In the genomic region with DNA sequence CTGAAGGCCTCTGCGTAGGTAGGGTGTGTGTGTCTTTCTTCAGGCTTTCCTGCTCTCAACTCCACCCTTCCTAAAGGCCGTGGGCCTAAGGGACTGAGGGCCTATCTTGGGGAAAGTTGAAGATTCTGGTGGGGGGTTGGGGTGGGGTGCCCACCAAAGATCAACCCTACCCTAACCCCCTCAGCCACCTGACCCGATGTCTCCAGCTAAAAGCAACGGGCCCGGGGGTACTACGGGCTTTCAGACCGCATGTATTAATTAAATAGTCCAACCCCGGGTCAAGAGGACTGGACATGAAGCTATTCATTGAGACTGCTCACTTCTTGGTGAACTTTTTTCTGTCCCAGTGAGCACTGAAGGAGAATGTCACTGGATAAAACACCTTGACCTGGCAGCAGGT, we compare ENCODE assay signal across 9 mouse cellular contexts. TPM values are rescaled to one million over a fixed set of nuclear protein-coding genes. Genes with fewer than 3 reads are reported as not detected.
DNase-seq lines count a peak whose midpoint lies in the region; ATAC-seq and TF ChIP-seq lines count a peak whose summit lies in the region.
"Had no signal": no experiment of that assay in that cellular context is flagged by ENCODE, and none has a peak within 500 bp of the region (broad histone marks: within the 10 kb centered on the region; RNA-seq: fewer than 3 reads in every experiment).

No protein-coding gene starts in this region.

- no peak for TF ChIP-seq POLR2A in lung, adult 2 months (IDR thresholded peaks at IDR 0.05; ENCODE audit: borderline replicate concordance, extremely low read depth, low read depth, low read length)

- H3K36me3 ChIP-seq in forebrain, embryonic 11.5 days (ENCODE audit: control insufficient read depth, insufficient read depth, low read length): no peaks in the 10 kb centered on the region
- H3K36me3 ChIP-seq in intestine, postnatal 0 days (ENCODE audit: control insufficient read depth, insufficient read depth): no peaks in the 10 kb centered on the region
- H3K36me3 ChIP-seq in neural tube, embryonic 13.5 days: no peaks in the 10 kb centered on the region

- no peaks in the 10 kb centered on the region for H3K27me3 ChIP-seq in forebrain, embryonic 11.5 days (ENCODE audit: control insufficient read depth, insufficient read depth, low read length)
- no peaks in the 10 kb centered on the region for H3K27me3 ChIP-seq in intestine, postnatal 0 days (replicated peaks; ENCODE audit: control insufficient read depth, insufficient read depth, low read length)
- no peaks in the 10 kb centered on the region for H3K27me3 ChIP-seq in neural tube, embryonic 13.5 days

- H3K9me3 ChIP-seq in forebrain, embryonic 11.5 days (ENCODE audit: control insufficient read depth, low read length): no peaks in the 10 kb centered on the region
- no peaks in the 10 kb centered on the region for H3K9me3 ChIP-seq in intestine, postnatal 0 days (ENCODE audit: control insufficient read depth)
- H3K9me3 ChIP-seq in neural tube, embryonic 13.5 days: no peaks in the 10 kb centered on the region

- peak overlapping the region; percentile 79 for H3K4me3 ChIP-seq in lung, adult 2 months (replicated peaks; ENCODE audit: extremely low read depth, low read depth, low read length)
- peak overlapping the region; percentile 39; the same call in 1 of the 2 replicates for H3K4me3 ChIP-seq in forebrain, embryonic 11.5 days (ENCODE audit: low read depth, low read length)
- peak overlapping the region; percentile 52 for H3K4me3 ChIP-seq in intestine, postnatal 0 days (ENCODE audit: low read depth, low read length)
- H3K4me3 ChIP-seq in neural tube, embryonic 13.5 days: peak overlapping the region; percentile 52

- peaks cover 3% of the 10 kb centered on the region; the same call in 1 of the 2 replicates for H3K4me1 ChIP-seq in lung, adult 2 months (ENCODE audit: control insufficient read depth, insufficient read depth, low read length)
- H3K4me1 ChIP-seq in forebrain, embryonic 11.5 days (replicated peaks; ENCODE audit: control insufficient read depth, insufficient read depth, low read length): peaks cover 9% of the 10 kb centered on the region; the same call in 1 of the 2 replicates
- peaks cover 19% of the 10 kb centered on the region for H3K4me1 ChIP-seq in intestine, postnatal 0 days (replicated peaks; ENCODE audit: control insufficient read depth, insufficient read depth, low read length)
- peaks cover 30% of the 10 kb centered on the region for H3K4me1 ChIP-seq in neural tube, embryonic 13.5 days (replicated peaks)

- no peak for DNase-seq in lung, adult 2 months
- no peak for DNase-seq in lung, postnatal 10 days
- DNase-seq in forebrain, embryonic 11.5 days (ENCODE audit: low spot score): no peak
- DNase-seq in layer of hippocampus, adult 18-20 months (ENCODE audit: low spot score in 2 of 2): no peak

- peak overlapping the region; percentile 78 for H3K4me2 ChIP-seq in forebrain, embryonic 11.5 days (ENCODE audit: low read depth, low read length, severe bottlenecking)
- H3K4me2 ChIP-seq in intestine, postnatal 0 days (replicated peaks; ENCODE audit: low read depth): peak overlapping the region; percentile 81
- peak overlapping the region; percentile 86 for H3K4me2 ChIP-seq in neural tube, embryonic 13.5 days

- H3K9ac ChIP-seq in forebrain, embryonic 11.5 days (ENCODE audit: low read length): peak overlapping the region; percentile 70
- no peak overlapping the region; the same call in 1 of the 2 replicates for H3K9ac ChIP-seq in intestine, postnatal 0 days (ENCODE audit: low read depth, low read length)
- peak overlapping the region; percentile 72; the same call in 1 of the 2 replicates for H3K9ac ChIP-seq in neural tube, embryonic 13.5 days

- no peak overlapping the region; the same call in 1 of the 2 replicates for H3K27ac ChIP-seq in forebrain, embryonic 11.5 days (ENCODE audit: low read depth, low read length)
- no peak overlapping the region; the same call in 1 of the 2 replicates for H3K27ac ChIP-seq in intestine, postnatal 0 days (ENCODE audit: low read depth, low read length)
- peak overlapping the region; percentile 71 for H3K27ac ChIP-seq in neural tube, embryonic 13.5 days (replicated peaks)

- TF ChIP-seq CTCF in lung, adult 2 months (IDR thresholded peaks at IDR 0.05; ENCODE audit: insufficient read depth, low read length): no peak
- no peak for TF ChIP-seq CTCF in intestine, postnatal 0 days (IDR thresholded peaks at IDR 0.05; ENCODE audit: low read depth)

- 66% methylated on average over 8 of the region's 8 CpGs for WGBS in lung, adult 2 months
- 79% methylated on average over 8 of the region's 8 CpGs for WGBS in forebrain, embryonic 11.5 days
- 81% methylated on average over 8 of the region's 8 CpGs for WGBS in intestine, postnatal 0 days
- WGBS in neural tube, embryonic 13.5 days: 76% methylated on average over 8 of the region's 8 CpGs

- no peak for ATAC-seq in forebrain, embryonic 11.5 days (replicated peaks; ENCODE audit: low FRiP score)
- no peak for ATAC-seq in intestine, postnatal 0 days
- no peak for ATAC-seq in neural tube, embryonic 13.5 days (ENCODE audit: low read depth)
- ATAC-seq in inflammation-experienced regulatory T-cells, adult 6 months: no peak
- ATAC-seq in monocyte, adult 5-6 weeks (replicated peaks; ENCODE audit: insufficient number of reproducible peaks, low FRiP score, low TSS enrichment, poor library complexity, severe bottlenecking): no peak

RNA-seq across cellular contexts. Expression of a gene that starts 9.0 kb away (rescaled TPM):
- polyA plus RNA-seq in lung, adult 2 months (2012; rRNA removed): 0.80 and 1.1 TPM in 2 replicates
- polyA plus RNA-seq in forebrain, embryonic 11.5 days (2014; fragmentation: Nextera tagmentation; extraction: Ambion mirVana): not detected in 2 replicates
- polyA plus RNA-seq in intestine, postnatal 0 days (2015; fragmentation: Nextera tagmentation; extraction: Ambion mirVana): 0.22 TPM in 1 of 2 replicates, not detected in the other
- not detected in 2 replicates for polyA plus RNA-seq in neural tube, embryonic 13.5 days (2015; fragmentation: Nextera tagmentation; extraction: Ambion mirVana)
- total RNA-seq in layer of hippocampus, adult 18-20 months (2021): not detected
- polyA plus RNA-seq in inflammation-experienced regulatory T-cells, adult 6 months (2017; shearing (Covaris generic)): not detected
- not detected in 3 replicates for total RNA-seq in monocyte, adult 5-6 weeks (2017)

RNA-seq across cellular contexts. Expression of a gene that starts 9.2 kb away (rescaled TPM):
- polyA plus RNA-seq in lung, adult 2 months (2012; rRNA removed): 0.12 TPM in 1 of 2 replicates, not detected in the other
- polyA plus RNA-seq in forebrain, embryonic 11.5 days (2014; fragmentation: Nextera tagmentation; extraction: Ambion mirVana): not detected in 2 replicates
- not detected in 2 replicates for polyA plus RNA-seq in intestine, postnatal 0 days (2015; fragmentation: Nextera tagmentation; extraction: Ambion mirVana)
- polyA plus RNA-seq in neural tube, embryonic 13.5 days (2015; fragmentation: Nextera tagmentation; extraction: Ambion mirVana): not detected in 2 replicates
- not detected for total RNA-seq in layer of hippocampus, adult 18-20 months (2021)
- not detected for polyA plus RNA-seq in inflammation-experienced regulatory T-cells, adult 6 months (2017; shearing (Covaris generic))
- not detected in 3 replicates for total RNA-seq in monocyte, adult 5-6 weeks (2017)
- polyA plus RNA-seq: thymus, postnatal 0 days had no signal

RNA-seq across cellular contexts. Expression of a gene that starts 13.4 kb away (rescaled TPM):
- 16.6 and 18.6 TPM in 2 replicates for polyA plus RNA-seq in lung, adult 2 months (2012; rRNA removed)
- 1,728 and 1,922 TPM in 2 replicates for polyA plus RNA-seq in forebrain, embryonic 11.5 days (2014; fragmentation: Nextera tagmentation; extraction: Ambion mirVana)
- polyA plus RNA-seq in intestine, postnatal 0 days (2015; fragmentation: Nextera tagmentation; extraction: Ambion mirVana): 126 and 142 TPM in 2 replicates
- 1,745 and 1,831 TPM in 2 replicates for polyA plus RNA-seq in neural tube, embryonic 13.5 days (2015; fragmentation: Nextera tagmentation; extraction: Ambion mirVana)
- total RNA-seq in layer of hippocampus, adult 18-20 months (2021): 10 to 100 TPM; 72.5 to 76.6 TPM
- polyA plus RNA-seq in inflammation-experienced regulatory T-cells, adult 6 months (2017; shearing (Covaris generic)): 1 to 10 TPM; 2.7 to 4.9 (median 4.4) TPM
- total RNA-seq in monocyte, adult 5-6 weeks (2017): 11.7 to 14.4 TPM (median 14.4 TPM) in 3 replicates

RNA-seq across cellular contexts. Expression of a gene that starts 38.6 kb away (rescaled TPM):
- 18.9 and 28.4 TPM in 2 replicates for polyA plus RNA-seq in lung, adult 2 months (2012; rRNA removed)
- 24.9 and 25.3 TPM in 2 replicates for polyA plus RNA-seq in forebrain, embryonic 11.5 days (2014; fragmentation: Nextera tagmentation; extraction: Ambion mirVana)
- 23.6 and 24.8 TPM in 2 replicates for polyA plus RNA-seq in intestine, postnatal 0 days (2015; fragmentation: Nextera tagmentation; extraction: Ambion mirVana)
- 34.8 and 38.1 TPM in 2 replicates for polyA plus RNA-seq in neural tube, embryonic 13.5 days (2015; fragmentation: Nextera tagmentation; extraction: Ambion mirVana)
- total RNA-seq in layer of hippocampus, adult 18-20 months (2021): 10 to 100 TPM; 63.0 to 63.5 TPM
- polyA plus RNA-seq in inflammation-experienced regulatory T-cells, adult 6 months (2017; shearing (Covaris generic)): 10 to 100 TPM; 20.2 to 33.8 (median 28.8) TPM
- total RNA-seq in monocyte, adult 5-6 weeks (2017): 52.2 to 66.3 TPM (median 52.5 TPM) in 3 replicates

RNA-seq across cellular contexts. Expression of a gene that starts 42.5 kb away (rescaled TPM):
- polyA plus RNA-seq in lung, adult 2 months (2012; rRNA removed): 35.3 and 64.8 TPM in 2 replicates
- polyA plus RNA-seq in forebrain, embryonic 11.5 days (2014; fragmentation: Nextera tagmentation; extraction: Ambion mirVana): 262 and 282 TPM in 2 replicates
- polyA plus RNA-seq in intestine, postnatal 0 days (2015; fragmentation: Nextera tagmentation; extraction: Ambion mirVana): 89.9 and 91.7 TPM in 2 replicates
- 116 and 120 TPM in 2 replicates for polyA plus RNA-seq in neural tube, embryonic 13.5 days (2015; fragmentation: Nextera tagmentation; extraction: Ambion mirVana)
- 10 to 100 TPM; 36.9 to 43.0 TPM for total RNA-seq in layer of hippocampus, adult 18-20 months (2021)
- 100 to 1,000 TPM; 256 to 267 (median 261) TPM for polyA plus RNA-seq in inflammation-experienced regulatory T-cells, adult 6 months (2017; shearing (Covaris generic))
- 62.9 to 100 TPM (median 82.2 TPM) in 3 replicates for total RNA-seq in monocyte, adult 5-6 weeks (2017)

Comparison
In these comparisons a context has a peak if more than half of its experiments do, and no peak if none do; other contexts are left out.
1. RNA of a gene that starts 13.4 kb away (polyA plus RNA-seq): 1,745 to 1,831 TPM in neural tube, embryonic 13.5 days and 1,728 to 1,922 TPM in forebrain, embryonic 11.5 days; 126 to 142 TPM in intestine, postnatal 0 days, 16.6 to 18.6 TPM in lung, adult 2 months and 2.7 to 4.9 TPM in inflammation-experienced regulatory T-cells, adult 6 months; every median in the first group is over 10 times any median in the second.
2. Peak in every context shown above with its lines, with median percentiles within 50 percentile points of each other: H3K4me3 ChIP-seq and H3K4me2 ChIP-seq.